Mouse (Mus musculus) adrenal gland, postnatal 36 days (tissue): ENCODE measurements around the gene Pcmtd2. TPM values are rescaled to one million over a fixed set of nuclear protein-coding genes. Genes with fewer than 3 reads are reported as not detected.
"Not testable (repeated sequence)": the region's sequence is repeated elsewhere in the genome, so short reads cannot be mapped to it uniquely, and the experiment has no call there.

Experiments
- DNase-seq, 2 experiments: peaks; one replicate each; pipeline ENCODE4 v3.0.0; 2021; ENCODE audit warnings: mixed read lengths in 1 of 2
- long read RNA-seq, 2 experiments: library from polyadenylated mRNA; stranded (forward); transcript quantifications; one replicate each; pipeline ENCODE4 v2.0.0; 2021; ENCODE audit warnings: borderline sequencing depth in 2 of 2
- total RNA-seq, 2 experiments: library from RNA; stranded (reverse); gene quantifications; 2 replicates each; pipeline ENCODE4 v1.2.3; 2021

The Pcmtd2 gene
- 10 to 100 TPM; 50.4 to 70.0 TPM for total RNA-seq
- long read RNA-seq, experiment 1, transcript Pcmtd2-201 (7 exons, 3,569 nt) = major isoform, 58 of 87 reads
- long read RNA-seq, experiment 1, partial matches to known transcripts = 5 of 87 reads
- long read RNA-seq, experiment 1, other reads (novel, unspliced or antisense) = 19 of 87 reads
- long read RNA-seq, experiment 2, transcript Pcmtd2-201 (7 exons, 3,569 nt) = major isoform, 9 of 10 reads
- long read RNA-seq, experiment 2, partial matches to known transcripts = 0 of 10 reads
- long read RNA-seq, experiment 2, other reads (novel, unspliced or antisense) = 1 of 10 reads

- peak; percentile 95 to 96 for DNase-seq
Measured at GRCm38 (mm10) chr2:181837372-181838292, at the start of gene Pcmtd2. TSS of gene Pcmtd2 (plus strand) at chr2:181837854.

GRCm38 (mm10) chr2:181789396-181789795 is 48.3 kb upstream of the Pcmtd2 start:
- no peak for DNase-seq

- not testable (repeated sequence) for DNase-seq
Measured at GRCm38 (mm10) chr2:181793186-181793585, 44.5 kb upstream of the Pcmtd2 start.

GRCm38 (mm10) chr2:181795641-181796130 is 42.0 kb upstream of the Pcmtd2 start:
- no peak for DNase-seq

- no peak for DNase-seq
Measured at GRCm38 (mm10) chr2:181797672-181798071, 40.0 kb upstream of the Pcmtd2 start.

- no peak for DNase-seq
Measured at GRCm38 (mm10) chr2:181829032-181829650, 8.5 kb upstream of the Pcmtd2 start.

- no peak for DNase-seq
Measured at GRCm38 (mm10) chr2:181832745-181833144, 4.9 kb upstream of the Pcmtd2 start.

- peak in 1 of 2 experiments; percentile 18 for DNase-seq
Measured at GRCm38 (mm10) chr2:181838293-181838680, 633 bp downstream of the Pcmtd2 start.

GRCm38 (mm10) chr2:181845709-181846394 is 8.2 kb downstream of the Pcmtd2 start:
- peak; percentile 30 to 35 for DNase-seq

- DNase-seq = peak; percentile 95 to 96
Measured at GRCm38 (mm10) chr2:181863791-181864535, 26.3 kb downstream of the Pcmtd2 start, which contains the start of gene Polr3k. TSS of gene Polr3k (plus strand) at chr2:181864337.

- DNase-seq = no peak
Measured at GRCm38 (mm10) chr2:181864536-181864860, 26.8 kb downstream of the Pcmtd2 start.

- DNase-seq = peak; percentile 55 to 70
Measured at GRCm38 (mm10) chr2:181866931-181867330, 29.3 kb downstream of the Pcmtd2 start.

GRCm38 (mm10) chr2:181871039-181871438 is 33.4 kb downstream of the Pcmtd2 start:
- DNase-seq = no peak

GRCm38 (mm10) chr2:181878903-181879302 is 41.2 kb downstream of the Pcmtd2 start:
- no peak for DNase-seq

GRCm38 (mm10) chr2:181883022-181883749 is 45.5 kb downstream of the Pcmtd2 start:
- DNase-seq = no peak

Other genes starting within 250 kb of the Pcmtd2 start
- 10 to 100 TPM; 61.8 to 66.9 TPM for gene Prpf6, start 246.0 kb upstream of the Pcmtd2 start, total RNA-seq
- 10 to 100 TPM; 43.1 to 61.3 TPM for gene Zfp512b, start 245.1 kb upstream of the Pcmtd2 start, total RNA-seq
- gene Samd10, start 238.6 kb upstream of the Pcmtd2 start, total RNA-seq = 10 to 100 TPM; 13.8 to 14.7 TPM
- under 1 TPM in 1 of 2 experiments, not detected in 1; 0.43 TPM for gene Gm29797, start 180.8 kb upstream of the Pcmtd2 start, total RNA-seq
- gene Sox18, start 166.2 kb upstream of the Pcmtd2 start, total RNA-seq = 10 to 100 TPM; 21.9 to 34.6 TPM
- gene Tcea2, start 157.5 kb upstream of the Pcmtd2 start, total RNA-seq = 1 to 10 TPM; 5.8 to 7.0 TPM
- 10 to 100 TPM; 24.7 to 25.6 TPM for gene Rgs19, start 143.9 kb upstream of the Pcmtd2 start, total RNA-seq
- gene Lkaaear1, start 139.4 kb upstream of the Pcmtd2 start, total RNA-seq = not detected
- 1 to 10 TPM in 1 of 2 experiments, under 1 TPM in 1; 0.63 to 1.3 TPM for gene Oprl1, start 122.8 kb upstream of the Pcmtd2 start, total RNA-seq
- gene Myt1, start 74.5 kb upstream of the Pcmtd2 start, total RNA-seq = 1 to 10 TPM; 2.7 to 3.7 TPM
- gene Polr3k, start 26.5 kb downstream of the Pcmtd2 start, total RNA-seq = 10 to 100 TPM; 16.6 to 19.2 TPM
- gene Gm14496, start 153.3 kb downstream of the Pcmtd2 start, total RNA-seq = not detected